Mouse (Mus musculus) myocyte (in vitro differentiated cells): ENCODE measurements around the gene Grk5. TPM values are rescaled to one million over a fixed set of nuclear protein-coding genes. Genes with fewer than 3 reads are reported as not detected.

Experiments used
- H3K27me3 ChIP-seq: one replicate; pipeline ENCODE4 v1.6.1; 2011; ENCODE audit not compliant: control insufficient read depth, insufficient read depth, insufficient read length
- H3K36me3 ChIP-seq: one replicate; pipeline ENCODE4 v1.6.1; 2011; ENCODE audit not compliant: control insufficient read depth, insufficient read depth
- H3K4me2 ChIP-seq: one replicate; pipeline ENCODE4 v1.6.1; 2011; ENCODE audit warnings: low read depth, control low read depth
- H3K4me3 ChIP-seq: one replicate; pipeline ENCODE4 v1.5.1; 2011; ENCODE audit warnings: mild to moderate bottlenecking, control low read depth, moderate library complexity
- H3K79me2 ChIP-seq: one replicate; pipeline ENCODE4 v1.6.1; 2011; ENCODE audit not compliant: control insufficient read depth, insufficient read depth
- H3ac ChIP-seq: one replicate; pipeline ENCODE4 v1.6.1; 2011; ENCODE audit not compliant: control insufficient read depth, insufficient read length
- CEBPB ChIP-seq: IDR thresholded peaks from 2 replicates; pipeline ENCODE4 v1.6.1; 2011; ENCODE audit warnings: mild to moderate bottlenecking, moderate library complexity; ENCODE audit not compliant: poor library complexity, insufficient read depth, severe bottlenecking
- E2F4 ChIP-seq: IDR thresholded peaks from one replicate; pipeline ENCODE4 v1.6.1; 2011; ENCODE audit warnings: mild to moderate bottlenecking, control low read depth, moderate library complexity; ENCODE audit not compliant: insufficient read depth
- MAX ChIP-seq: IDR thresholded peaks from one replicate; pipeline ENCODE4 v1.6.1; 2011; ENCODE audit warnings: low read depth, mild to moderate bottlenecking, control low read depth
- MYOD1 ChIP-seq, 3 experiments: IDR thresholded peaks; one replicate each; pipeline ENCODE4 v1.6.1; 2011; ENCODE audit warnings: control low read depth in 2 of 3, low read depth in 2 of 3, mild to moderate bottlenecking in 2 of 3, moderate library complexity in 1 of 3; ENCODE audit not compliant: insufficient read length in 2 of 3, control insufficient read depth in 1 of 3
- MYOG ChIP-seq, 3 experiments: IDR thresholded peaks; one replicate each; pipeline ENCODE4 v1.6.1; 2011; ENCODE audit warnings: control low read depth in 2 of 3, low read depth in 2 of 3, mild to moderate bottlenecking in 2 of 3; ENCODE audit not compliant: insufficient read length in 2 of 3, control insufficient read depth in 1 of 3, insufficient read depth in 1 of 3
- POLR2A ChIP-seq: IDR thresholded peaks from one replicate; pipeline ENCODE4 v1.6.1; 2011; ENCODE audit warnings: low read depth, mild to moderate bottlenecking, control low read depth, moderate library complexity; ENCODE audit not compliant: insufficient read length
- POLR2AphosphoS2 ChIP-seq: IDR thresholded peaks from one replicate; pipeline ENCODE4 v1.6.1; 2011; ENCODE audit warnings: low read depth, control low read depth; ENCODE audit not compliant: insufficient read length
- REST ChIP-seq: IDR thresholded peaks from one replicate; pipeline ENCODE4 v1.6.1; 2011; ENCODE audit warnings: mild to moderate bottlenecking, control low read depth, moderate library complexity; ENCODE audit not compliant: insufficient read depth, insufficient read length
- SRF ChIP-seq: IDR thresholded peaks from one replicate; pipeline ENCODE4 v1.6.1; 2011; ENCODE audit warnings: low read depth; ENCODE audit not compliant: control insufficient read depth, insufficient read length
- TCF12 ChIP-seq: IDR thresholded peaks from one replicate; pipeline ENCODE4 v1.6.1; 2011; ENCODE audit warnings: mild to moderate bottlenecking, control low read depth; ENCODE audit not compliant: poor library complexity, insufficient read depth, severe bottlenecking
- TCF3 ChIP-seq: IDR thresholded peaks from one replicate; pipeline ENCODE4 v1.6.1; 2011; ENCODE audit warnings: low read depth, control low read depth; ENCODE audit not compliant: insufficient read length
- USF1 ChIP-seq: IDR thresholded peaks from one replicate; pipeline ENCODE4 v1.6.1; 2011; ENCODE audit warnings: low read depth, mild to moderate bottlenecking, control low read depth, moderate library complexity
- polyA plus RNA-seq: library from polyadenylated mRNA; unstranded; fragments of >200 nt; fragmentation: generic; extraction: Trizol; gene quantifications from one replicate; pipeline ENCODE4 v1.2.1, GENCODE M21; 2012; ENCODE audit warnings: missing spikeins

Grk5 gene
- polyA plus RNA-seq, 1 experiment = 4.0 TPM

GRCm38 (mm10) chr19:61083006-61083405 lies 193.5 kb downstream of the Grk5 start:
- Histone ChIP-seq H3K4me2 (no peak overlapping the region), H3ac (no peak overlapping the region), H3K36me3 (no peaks in the 10 kb centered on the region), H3K4me3 (no peak overlapping the region), H3K27me3 (no peaks in the 10 kb centered on the region), H3K79me2 (no peaks in the 10 kb centered on the region)
- TF ChIP-seq TCF3 (no peak), POLR2A (no peak), MAX (no peak), MYOD1 (IDR thresholded peaks at IDR 0.05; ENCODE audit: control insufficient read depth in 1 of 3, insufficient read length in 2 of 3, low read depth in 2 of 3) (no peak), MYOG (IDR thresholded peaks at IDR 0.05; ENCODE audit: control insufficient read depth in 1 of 3, insufficient read depth in 1 of 3, insufficient read length in 2 of 3, low read depth in 2 of 3) (no peak), E2F4 (no peak), CEBPB (no peak), SRF (no peak), USF1 (no peak), POLR2AphosphoS2 (no peak), TCF12 (no peak), REST (no peak)

DNA sequence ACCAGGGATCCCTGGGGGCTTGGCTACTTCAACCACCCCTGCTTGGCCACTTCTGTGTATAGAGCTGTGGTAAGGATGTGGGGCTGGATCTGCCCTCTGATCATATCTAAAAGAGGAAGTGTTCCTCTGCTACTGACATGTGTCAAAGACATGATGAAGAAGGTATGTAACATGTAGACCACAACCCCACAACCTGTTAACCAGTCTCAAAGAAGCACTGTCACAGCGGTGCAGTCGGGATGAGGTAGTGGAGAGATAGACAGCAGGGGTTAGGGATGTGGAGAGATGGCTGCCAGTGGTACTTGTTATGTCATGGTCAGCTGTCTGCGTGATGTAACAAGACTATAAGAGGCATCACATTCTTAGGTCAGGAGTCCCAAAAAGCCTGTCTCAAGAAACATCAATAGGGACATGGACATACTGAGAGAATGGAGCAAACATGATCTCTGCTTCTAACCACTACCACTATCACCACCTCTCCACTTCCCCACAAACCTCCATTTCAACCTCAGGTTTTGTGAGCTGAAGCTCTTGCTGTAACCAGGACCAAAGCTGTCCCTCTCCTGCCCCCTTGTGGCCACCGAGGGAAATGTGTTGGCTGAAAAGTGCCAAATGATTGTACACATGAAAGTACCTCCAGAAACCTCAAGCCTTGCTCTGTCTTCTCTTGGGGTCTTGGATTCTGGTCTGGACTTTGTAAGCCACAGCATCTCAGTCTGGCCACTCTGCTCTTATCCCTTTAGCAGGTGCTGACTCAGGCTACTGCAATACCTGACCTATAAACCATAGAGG lies 194.8 kb downstream of the Grk5 start:
- Histone ChIP-seq H3K79me2 (no peaks in the 10 kb centered on the region), H3K4me3 (no peak overlapping the region), H3K27me3 (no peaks in the 10 kb centered on the region), H3K4me2 (no peak overlapping the region), H3K36me3 (no peaks in the 10 kb centered on the region), H3ac (no peak overlapping the region)
- no peak for TF ChIP-seq USF1

- TF ChIP-seq POLR2AphosphoS2 (no peak), USF1 (no peak), TCF3 (no peak), MYOD1 (IDR thresholded peaks at IDR 0.05; ENCODE audit: control insufficient read depth in 1 of 3, insufficient read length in 2 of 3, low read depth in 2 of 3) (no peak), TCF12 (no peak), SRF (no peak)
- Histone ChIP-seq H3K79me2 (no peaks in the 10 kb centered on the region), H3ac (no peak overlapping the region), H3K27me3 (no peaks in the 10 kb centered on the region), H3K36me3 (no peaks in the 10 kb centered on the region), H3K4me3 (no peak overlapping the region), H3K4me2 (no peak overlapping the region)
These were observed 195.7 kb downstream of the Grk5 start for GRCm38 (mm10) chr19:61085217-61085616.

- no peak overlapping the region for H3K4me2 ChIP-seq
- H3K4me3 ChIP-seq = no peak overlapping the region
- no peaks in the 10 kb centered on the region for H3K79me2 ChIP-seq
- H3K36me3 ChIP-seq = no peaks in the 10 kb centered on the region
- no peak for TF ChIP-seq TCF3
- no peak for TF ChIP-seq USF1
- no peak for TF ChIP-seq SRF
- no peak for TF ChIP-seq MYOG (IDR thresholded peaks at IDR 0.05; ENCODE audit: control insufficient read depth in 1 of 3, insufficient read depth in 1 of 3, insufficient read length in 2 of 3, low read depth in 2 of 3)
- TF ChIP-seq CEBPB = no peak
- TF ChIP-seq POLR2A = no peak
- no peak for TF ChIP-seq POLR2AphosphoS2
- TF ChIP-seq REST = no peak
- no peak for TF ChIP-seq MYOD1 (IDR thresholded peaks at IDR 0.05; ENCODE audit: control insufficient read depth in 1 of 3, insufficient read length in 2 of 3, low read depth in 2 of 3)
- no peak for TF ChIP-seq E2F4
- no peak for TF ChIP-seq MAX
- TF ChIP-seq TCF12 = no peak
- no peak overlapping the region for H3ac ChIP-seq
- no peaks in the 10 kb centered on the region for H3K27me3 ChIP-seq
These were observed 198.2 kb downstream of the Grk5 start for GRCm38 (mm10) chr19:61087781-61088180.

GRCm38 (mm10) chr19:61089001-61089400 lies 199.5 kb downstream of the Grk5 start:
- H3K36me3 ChIP-seq = no peaks in the 10 kb centered on the region
- TF ChIP-seq SRF = no peak
- no peak for TF ChIP-seq TCF12

More at GRCm38 (mm10) chr19:61089001-61089400, 199.5 kb downstream of the Grk5 start:
- H3K4me3 ChIP-seq = no peak overlapping the region
- H3K4me2 ChIP-seq = no peak overlapping the region
- no peak overlapping the region for H3ac ChIP-seq
- no peaks in the 10 kb centered on the region for H3K79me2 ChIP-seq
- H3K27me3 ChIP-seq = no peaks in the 10 kb centered on the region
